Mouse (Mus musculus) ES-E14 (cell line): ENCODE results near the gene Mogat1. TPM values are rescaled to one million over a fixed set of nuclear protein-coding genes. Genes with fewer than 3 reads are reported as not detected.

Experiments used
- DNase-seq: peaks from one replicate; pipeline ENCODE4 v3.0.0-alpha.2; 2013; ENCODE audit warnings: low read depth, low spot score
- H3K27ac ChIP-seq: 2 replicates; pipeline ENCODE4 v1.5.1; 2012; ENCODE audit warnings: low read depth, mild to moderate bottlenecking, low read length, moderate library complexity, mixed read lengths; ENCODE audit not compliant: poor library complexity, insufficient read depth, severe bottlenecking
- H3K36me3 ChIP-seq: 2 replicates; pipeline ENCODE4 v1.6.1; 2012; ENCODE audit warnings: mild to moderate bottlenecking, low read length, moderate library complexity, mixed read lengths; ENCODE audit not compliant: control insufficient read depth, poor library complexity, insufficient read depth, severe bottlenecking
- H3K4me1 ChIP-seq, 2 experiments: fragments of 150-350 bp in 1 of 2; sonication (generic) in 1 of 2; 2 replicates each; pipeline ENCODE4 v1.6.1; 2012; ENCODE audit warnings: low read length in 2 of 2, mild to moderate bottlenecking in 1 of 2, mixed read lengths in 1 of 2; ENCODE audit not compliant: control insufficient read depth in 2 of 2, insufficient read depth in 2 of 2, poor library complexity in 1 of 2
- H3K4me3 ChIP-seq, 2 experiments: fragments of 150-350 bp in 1 of 2; sonication (generic) in 1 of 2; 2 replicates each; pipeline ENCODE4 v1.5.1; 2012; ENCODE audit warnings: low read length in 2 of 2, low read depth in 1 of 2, mild to moderate bottlenecking in 1 of 2, mixed read lengths in 1 of 2; ENCODE audit not compliant: insufficient read depth in 1 of 2, poor library complexity in 1 of 2, severe bottlenecking in 1 of 2
- H3K9ac ChIP-seq: 2 replicates; pipeline ENCODE4 v1.6.1; 2012; ENCODE audit warnings: low read depth, mild to moderate bottlenecking, low read length, mixed read lengths; ENCODE audit not compliant: poor library complexity, insufficient read depth, severe bottlenecking
- H3K9me3 ChIP-seq: fragments of 150-350 bp; sonication (generic); 2 replicates; pipeline ENCODE4 v1.6.1; 2012; ENCODE audit warnings: low read depth, mild to moderate bottlenecking, low read length; ENCODE audit not compliant: control insufficient read depth, insufficient read depth
- CHD2 ChIP-seq: IDR thresholded peaks from 2 replicates; pipeline ENCODE4 v1.6.1; 2014; ENCODE audit warnings: mild to moderate bottlenecking, low read depth, low read length, inconsistent platforms
- HCFC1 ChIP-seq: IDR thresholded peaks from 2 replicates; pipeline ENCODE4 v1.6.1; 2012; ENCODE audit warnings: low read length, inconsistent platforms, borderline replicate concordance; ENCODE audit not compliant: insufficient read depth
- MAFK ChIP-seq: IDR thresholded peaks from 2 replicates; pipeline ENCODE4 v1.6.1; 2014; ENCODE audit warnings: mild to moderate bottlenecking, low read depth, low read length, inconsistent platforms; ENCODE audit not compliant: insufficient read depth
- ZC3H11A ChIP-seq: IDR thresholded peaks from 2 replicates; pipeline ENCODE4 v1.6.1; 2012; ENCODE audit warnings: low read depth, mild to moderate bottlenecking, inconsistent platforms, low read length, borderline replicate concordance
- ZNF384 ChIP-seq: IDR thresholded peaks from 2 replicates; pipeline ENCODE4 v1.6.1; 2012; ENCODE audit warnings: low read depth, low read length, inconsistent platforms
- in situ Hi-C, 2 experiments: fragments of 600-800 bp; cut with MboI; formaldehyde crosslinking; loops; one replicate each; pipeline ENCODE4 v1.15.1; 2025; ENCODE audit warnings: low sequenced_read_pairs in 2 of 2, inconsistent platforms in 1 of 2; ENCODE audit not compliant: unreplicated experiment in 2 of 2
- total RNA-seq: library from RNA; depleted of rRNA; stranded (reverse); fragments of 300-350 nt; gene quantifications from 2 replicates; pipeline ENCODE4 v1.2.3, GENCODE M21; 2012; rRNA removed

Gene Mogat1
- total RNA-seq, result not detected in 2 replicates

DNA sequence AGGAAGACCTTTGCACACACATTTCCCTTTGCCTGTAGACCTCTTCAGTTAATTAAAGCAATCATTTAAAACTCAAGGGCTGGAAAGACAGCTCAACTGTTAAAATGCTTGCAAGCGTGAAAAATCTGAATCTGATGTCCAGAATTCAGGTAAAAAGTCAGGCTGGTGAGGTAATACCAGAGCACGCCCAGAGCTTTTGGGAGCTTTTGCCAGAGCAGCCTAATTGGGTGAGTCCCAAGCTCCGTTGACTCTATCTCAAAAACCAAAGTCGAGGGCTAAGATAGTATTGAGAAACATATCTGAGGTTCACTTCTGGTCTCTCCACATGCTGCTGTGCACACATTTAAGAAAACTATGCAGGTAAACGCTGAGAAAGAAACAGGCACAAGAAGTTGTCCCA lies at the start of gene Mogat1:
Gene Mogat1 (plus strand): TSS at position 130 of the 400 bp plus-strand sequence.
- H3K4me1 ChIP-seq, result peaks cover 0 to 2% of the 10 kb centered on the region in 2 experiments; a peak in 1 of 4 replicates
- no peaks in the 10 kb centered on the region for H3K9me3 ChIP-seq
- DNase-seq, result no peak
- in situ Hi-C loops, result no loop called here
- H3K4me3 ChIP-seq, result peak within 1 kb of the TSS; percentile 57 to 62
- H3K27ac ChIP-seq, result no peak within 1 kb of the TSS
- H3K36me3 ChIP-seq, result no peaks in the 10 kb centered on the region
- TF ChIP-seq ZC3H11A, result no peak
- no peak for TF ChIP-seq ZNF384
- TF ChIP-seq HCFC1, result no peak
- TF ChIP-seq MAFK, result no peak
- H3K9ac ChIP-seq, result peak within 1 kb of the TSS; percentile 33; the same call in 1 of the 2 replicates

DNA sequence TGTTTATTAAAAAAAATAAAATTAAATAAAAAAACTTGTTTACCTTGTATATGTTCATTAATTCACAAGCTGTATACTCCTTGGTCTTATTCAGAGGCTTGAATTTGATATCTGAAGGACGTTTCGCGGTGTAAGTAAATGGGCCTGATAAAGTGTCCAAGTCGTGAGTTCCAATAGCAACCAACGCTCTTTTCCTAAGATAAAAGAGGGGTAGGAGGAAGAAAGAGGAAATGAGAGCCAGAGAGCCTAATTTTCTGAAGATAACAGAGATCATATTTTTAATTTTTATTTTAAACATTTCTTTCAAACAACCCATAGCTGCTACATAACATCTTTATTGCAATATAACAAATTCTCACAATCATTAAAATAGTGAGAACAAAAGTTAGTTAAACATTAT lies 38.4 kb upstream of the Mogat1 start:
- Histone ChIP-seq H3K9ac (no peak overlapping the region), H3K4me3 (no peak overlapping the region), H3K27ac (no peak overlapping the region), H3K9me3 (no peaks in the 10 kb centered on the region), H3K4me1 (no peaks in the 10 kb centered on the region), H3K36me3 (peaks cover 21% of the 10 kb centered on the region)
- in situ Hi-C loops, result no loop called here
- TF ChIP-seq ZNF384 (no peak), HCFC1 (no peak), CHD2 (no peak)
- DNase-seq, result no peak

DNA sequence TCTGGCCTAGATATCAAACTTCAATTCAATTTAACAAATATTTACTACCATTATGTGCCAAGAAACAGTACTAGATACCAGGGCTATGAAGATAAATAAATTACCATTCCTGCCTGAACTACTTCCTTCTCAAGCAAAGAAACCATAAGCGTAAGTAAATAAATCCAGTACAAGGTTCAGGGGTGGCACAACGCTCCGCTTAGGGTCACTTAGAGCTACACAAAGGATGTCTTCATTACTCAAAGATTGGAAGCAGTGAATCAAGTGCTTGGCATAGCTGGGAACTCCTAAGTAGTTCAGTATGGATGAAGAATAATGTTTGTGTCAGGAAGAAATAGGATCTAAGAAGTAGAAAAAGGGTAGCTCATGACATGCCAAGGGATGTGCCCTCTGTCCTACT lies 27.4 kb upstream of the Mogat1 start:
- Histone ChIP-seq H3K4me3 (no peak overlapping the region), H3K9me3 (no peaks in the 10 kb centered on the region), H3K27ac (no peak overlapping the region), H3K4me1 (peaks cover 0 to 2% of the 10 kb centered on the region in 2 experiments; a peak in 1 of 4 replicates), H3K36me3 (peaks cover 12% of the 10 kb centered on the region), H3K9ac (no peak overlapping the region)
- in situ Hi-C loops, result no loop called here
- no peak for DNase-seq
- TF ChIP-seq ZC3H11A (no peak), CHD2 (no peak), MAFK (no peak), ZNF384 (no peak), HCFC1 (no peak)

DNA sequence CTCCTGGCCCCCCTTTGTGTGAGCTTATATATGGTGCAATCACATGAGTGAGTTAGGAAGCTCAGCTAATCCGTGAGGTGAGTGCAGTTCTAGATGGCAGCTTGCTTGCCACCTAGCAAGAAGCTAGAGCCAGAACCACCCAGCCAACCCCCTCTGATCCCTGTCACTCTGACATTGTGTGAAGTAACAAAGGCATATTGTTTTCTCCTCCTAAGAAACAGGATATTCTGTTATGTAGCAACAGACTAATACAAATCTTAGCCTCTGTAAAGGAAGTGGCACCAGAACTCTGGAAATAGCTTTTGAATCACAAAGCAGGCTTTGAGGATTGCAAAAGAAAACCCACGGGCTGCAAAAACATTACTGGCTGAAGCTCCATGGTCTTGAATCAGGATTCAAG lies 26.4 kb upstream of the Mogat1 start:
- Histone ChIP-seq H3K9me3 (no peaks in the 10 kb centered on the region), H3K4me1 (peaks cover 0 to 2% of the 10 kb centered on the region in 2 experiments; a peak in 1 of 4 replicates), H3K9ac (no peak overlapping the region), H3K27ac (no peak overlapping the region), H3K36me3 (peaks cover 11% of the 10 kb centered on the region), H3K4me3 (no peak overlapping the region)
- DNase-seq, result no peak
- in situ Hi-C loops, result no loop called here
- TF ChIP-seq ZC3H11A (no peak), MAFK (no peak), HCFC1 (no peak), ZNF384 (no peak), CHD2 (no peak)

DNA sequence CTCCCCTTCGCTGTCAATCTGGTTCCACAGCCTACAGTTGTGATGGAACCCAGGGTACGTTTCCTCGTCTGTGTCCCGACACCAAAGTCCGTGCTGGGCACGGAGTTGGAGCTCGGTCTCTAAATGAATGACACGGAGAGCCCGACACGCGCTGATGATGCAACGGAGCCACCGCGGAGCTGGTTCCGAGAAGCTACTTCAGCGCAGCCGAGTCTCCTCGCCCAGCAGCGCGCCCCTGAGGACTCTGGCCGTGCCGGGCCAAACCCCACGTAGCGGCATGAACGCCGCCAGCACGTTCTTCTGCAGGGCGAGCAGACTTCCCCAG lies 22.4 kb upstream of the Mogat1 start:
- H3K4me1 ChIP-seq, result peaks cover 0 to 3% of the 10 kb centered on the region in 2 experiments; a peak in 2 of 4 replicates
- peak overlapping the region; percentile 63 to 89 for H3K4me3 ChIP-seq
- in situ Hi-C loops, result no loop called here
- H3K9me3 ChIP-seq, result no peaks in the 10 kb centered on the region
- H3K36me3 ChIP-seq, result no peaks in the 10 kb centered on the region; the same call in 1 of the 2 replicates
- no peak overlapping the region for H3K27ac ChIP-seq
- H3K9ac ChIP-seq, result peak overlapping the region; percentile 92
- TF ChIP-seq ZC3H11A (no peak), MAFK (no peak), HCFC1 (no peak), ZNF384 (no peak), CHD2 (no peak)
- no peak for DNase-seq
